Mouse (Mus musculus): Measurements from ENCODE around the gene Cep85l.

DNA sequence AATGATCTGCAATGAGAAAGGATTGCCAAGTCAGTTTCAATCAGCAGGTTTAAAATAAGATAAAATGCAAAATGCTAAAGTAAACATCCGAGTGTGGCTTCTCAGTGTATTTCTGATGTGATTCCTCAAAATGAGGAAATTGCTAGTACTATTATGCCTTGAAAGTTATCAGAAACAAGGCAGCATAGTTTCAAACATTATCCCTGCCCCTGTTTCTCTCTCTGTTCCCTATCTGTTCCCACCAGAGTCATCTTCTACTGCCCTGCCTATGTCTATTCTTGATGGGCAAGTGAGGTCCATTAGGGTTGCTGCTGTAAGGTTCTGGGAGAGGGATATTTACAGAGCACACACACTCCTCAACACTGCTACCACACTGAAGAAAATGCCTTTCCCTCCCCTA is 30.5 kb downstream of the Cep85l start:
- TF ChIP-seq CTCF (IDR thresholded peaks at IDR 0.05; ENCODE audit: control insufficient read depth, insufficient read depth, low read length): no peak
- no peak for TF ChIP-seq POLR2A (IDR thresholded peaks at IDR 0.05; ENCODE audit: borderline replicate concordance, control insufficient read depth, low read depth, low read length)

Measured in bone marrow, adult 2 months (tissue).